Mouse (Mus musculus): ENCODE measurements around the gene Sult1b1.
"Not testable (repeated sequence)": the region's sequence is repeated elsewhere in the genome, so short reads cannot be mapped to it uniquely, and the experiment has no call there.

The Sult1b1 gene

GRCm38 (mm10) chr5:87538111-87538510, at the start of gene Sult1b1:
Gene Sult1b1, minus strand, starts transcription at chr5:87538195.
- DNase-seq: no peak

GRCm38 (mm10) chr5:87580389-87580788, 42.4 kb upstream of the Sult1b1 start:
- no peak for DNase-seq

GRCm38 (mm10) chr5:87574174-87574573, 36.2 kb upstream of the Sult1b1 start:
- DNase-seq: no peak

GRCm38 (mm10) chr5:87573490-87573889, 35.5 kb upstream of the Sult1b1 start:
- DNase-seq: no peak

- DNase-seq: no peak
Observed at GRCm38 (mm10) chr5:87572781-87573180, 34.8 kb upstream of the Sult1b1 start.

GRCm38 (mm10) chr5:87568845-87569244, 30.9 kb upstream of the Sult1b1 start, which contains the start of gene Sult1d1:
Gene Sult1d1, minus strand, starts transcription at chr5:87569027.
- no peak for DNase-seq

- DNase-seq: no peak
Observed at GRCm38 (mm10) chr5:87567306-87567705, 29.3 kb upstream of the Sult1b1 start.

- no peak for DNase-seq
Observed at GRCm38 (mm10) chr5:87562966-87563365, 25.0 kb upstream of the Sult1b1 start.

GRCm38 (mm10) chr5:87562526-87562925, 24.5 kb upstream of the Sult1b1 start:
- DNase-seq: no peak

- no peak for DNase-seq
Observed at GRCm38 (mm10) chr5:87560145-87560544, 22.1 kb upstream of the Sult1b1 start.

- DNase-seq: no peak
Observed at GRCm38 (mm10) chr5:87550935-87551334, 12.9 kb upstream of the Sult1b1 start.

GRCm38 (mm10) chr5:87535994-87536644, 1.9 kb downstream of the Sult1b1 start:
- no peak for DNase-seq

GRCm38 (mm10) chr5:87532288-87532687, 5.7 kb downstream of the Sult1b1 start:
- no peak for DNase-seq

GRCm38 (mm10) chr5:87523561-87523960, 14.4 kb downstream of the Sult1b1 start:
- DNase-seq: not testable (repeated sequence)

- DNase-seq: no peak
Observed at GRCm38 (mm10) chr5:87505776-87506458, 32.1 kb downstream of the Sult1b1 start.

- no peak for DNase-seq
Observed at GRCm38 (mm10) chr5:87502687-87503086, 35.3 kb downstream of the Sult1b1 start.

GRCm38 (mm10) chr5:87499341-87499740, 38.7 kb downstream of the Sult1b1 start:
- DNase-seq: no peak

GRCm38 (mm10) chr5:87498936-87499335, 39.1 kb downstream of the Sult1b1 start:
- DNase-seq: no peak

GRCm38 (mm10) chr5:87490771-87491170, 47.2 kb downstream of the Sult1b1 start, which contains the start of gene Ugt2a1:
Gene Ugt2a1, minus strand, starts transcription at chr5:87490871.
- DNase-seq: no peak

GRCm38 (mm10) chr5:87486706-87487105, 51.3 kb downstream of the Sult1b1 start, which contains the start of gene Gm43638:
Gene Gm43638, minus strand, starts transcription at chr5:87486806.
- not testable (repeated sequence) for DNase-seq

- DNase-seq: no peak
Observed at GRCm38 (mm10) chr5:87482160-87482559, 55.8 kb downstream of the Sult1b1 start, which contains the start of gene Ugt2a2. Gene Ugt2a2, minus strand, starts transcription at chr5:87482260.
